Mouse (Mus musculus): ENCODE data around the gene Tjp3. TPM values are rescaled to one million over a fixed set of nuclear protein-coding genes. Genes with fewer than 3 reads are reported as not detected.

Gene Tjp3
- polyA plus RNA-seq, 1 experiment, result 3.0 TPM

DNA sequence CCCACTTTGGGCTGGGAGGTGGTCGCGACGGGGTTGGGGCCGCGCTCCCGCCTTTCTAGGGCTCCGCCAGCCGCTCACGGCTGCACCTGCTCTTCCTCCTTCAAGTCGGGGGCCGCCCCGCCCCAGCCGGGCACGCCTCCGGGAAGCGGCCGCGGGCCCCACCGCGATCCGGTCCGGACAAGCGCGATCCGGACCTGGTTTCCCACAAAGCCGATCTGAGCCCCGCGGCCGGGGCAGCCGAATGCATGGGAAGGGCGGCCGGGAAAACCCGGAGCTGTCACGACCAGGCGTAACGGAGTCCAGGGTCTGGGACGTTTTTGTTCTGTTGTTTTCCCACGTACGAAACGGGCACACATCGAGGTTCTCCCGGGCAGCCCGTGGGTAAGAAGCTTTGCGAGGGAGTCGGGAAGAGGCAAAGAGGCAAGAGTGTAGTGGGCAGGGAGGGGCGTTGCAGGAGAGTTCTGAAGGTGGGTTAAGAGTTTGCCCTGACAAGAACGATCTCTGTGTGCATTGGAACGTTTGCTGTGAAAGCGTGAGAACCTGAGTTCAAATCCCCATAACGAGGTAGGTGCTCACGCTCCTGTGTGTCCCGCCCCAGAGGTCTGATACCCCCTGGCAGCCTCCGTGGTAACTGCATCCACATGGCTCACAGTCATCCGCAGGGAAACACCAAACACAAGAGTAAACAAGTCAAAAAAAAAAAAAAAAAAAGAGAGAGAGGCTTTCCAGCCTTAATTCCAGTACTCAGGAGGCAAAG lies 5.5 kb downstream of the Tjp3 start:
- Histone ChIP-seq H3K4me3 (replicated peaks; ENCODE audit: control insufficient read depth, low read depth, low read length) (peak overlapping the region; percentile 69), H3K27ac (ENCODE audit: control insufficient read depth, insufficient read depth, low read depth, low read length, poor library complexity) (peak overlapping the region; percentile 16; the same call in 1 of the 2 replicates), H3K4me1 (ENCODE audit: control insufficient read depth, insufficient read depth, low read length) (no peaks in the 10 kb centered on the region)
- WGBS, result 2% methylated on average over 54 of the region's 54 CpGs
- TF ChIP-seq CTCF (IDR thresholded peaks at IDR 0.05; ENCODE audit: control insufficient read depth, insufficient read depth, low read length), result no peak
- TF ChIP-seq POLR2A (IDR thresholded peaks at IDR 0.05; ENCODE audit: borderline replicate concordance, control insufficient read depth, low read depth, low read length), result peak; percentile 21; the same call in 1 of the 2 replicates

DNA sequence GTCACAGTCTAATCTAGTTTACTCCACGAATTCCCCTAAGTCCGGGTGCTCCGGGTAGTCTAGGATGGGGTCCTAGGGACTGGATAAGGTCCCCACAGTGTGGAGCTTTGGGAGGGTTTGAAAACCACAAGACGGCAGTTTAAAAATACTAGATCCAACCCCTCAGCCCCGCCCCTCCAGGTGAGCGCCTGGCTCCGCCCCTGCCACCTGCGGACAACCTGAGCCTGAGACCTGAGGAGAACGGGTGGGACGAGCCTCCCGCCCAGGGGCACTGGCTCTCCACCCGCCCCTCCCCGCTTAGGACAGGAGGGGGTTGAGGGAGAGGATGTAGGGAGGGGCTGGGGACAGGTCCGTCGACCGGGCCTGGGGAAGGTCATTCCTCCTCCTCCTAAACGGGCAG lies 6.7 kb downstream of the Tjp3 start:
- 55% methylated on average over 17 of the region's 17 CpGs for WGBS
- H3K4me1 ChIP-seq (ENCODE audit: control insufficient read depth, insufficient read depth, low read length), result no peaks in the 10 kb centered on the region
- no peak overlapping the region for H3K4me3 ChIP-seq (replicated peaks; ENCODE audit: control insufficient read depth, low read depth, low read length)
- TF ChIP-seq POLR2A (IDR thresholded peaks at IDR 0.05; ENCODE audit: borderline replicate concordance, control insufficient read depth, low read depth, low read length) (no peak), CTCF (IDR thresholded peaks at IDR 0.05; ENCODE audit: control insufficient read depth, insufficient read depth, low read length) (no peak)
- H3K27ac ChIP-seq (ENCODE audit: control insufficient read depth, insufficient read depth, low read depth, low read length, poor library complexity), result no peak overlapping the region

DNA sequence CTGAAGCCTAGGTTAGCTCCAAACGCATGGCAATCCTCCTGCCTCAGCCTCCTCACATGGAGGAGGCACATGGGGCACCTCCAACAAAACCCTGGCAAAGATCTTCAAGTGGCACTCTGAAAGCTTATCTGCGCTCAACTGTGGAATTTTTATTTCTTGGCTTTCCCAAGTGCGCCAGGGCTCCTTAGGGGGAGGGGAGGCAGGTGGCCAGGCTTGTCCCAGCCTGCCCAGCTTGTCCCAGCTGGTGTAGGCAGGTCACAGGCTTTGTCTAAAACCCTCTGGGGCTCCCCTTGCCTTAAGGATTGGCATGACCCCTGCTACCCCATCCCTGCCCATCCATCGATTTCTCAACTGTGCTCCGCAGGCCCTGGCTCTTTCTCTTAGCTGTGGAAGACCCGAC lies 7.2 kb downstream of the Tjp3 start:
- Histone ChIP-seq H3K4me3 (replicated peaks; ENCODE audit: control insufficient read depth, low read depth, low read length) (no peak overlapping the region), H3K27ac (ENCODE audit: control insufficient read depth, insufficient read depth, low read depth, low read length, poor library complexity) (no peak overlapping the region), H3K4me1 (ENCODE audit: control insufficient read depth, insufficient read depth, low read length) (no peaks in the 10 kb centered on the region)
- WGBS, result 85% methylated on average over 6 of the region's 6 CpGs
- TF ChIP-seq CTCF (IDR thresholded peaks at IDR 0.05; ENCODE audit: control insufficient read depth, insufficient read depth, low read length), result no peak
- no peak for TF ChIP-seq POLR2A (IDR thresholded peaks at IDR 0.05; ENCODE audit: borderline replicate concordance, control insufficient read depth, low read depth, low read length)

DNA sequence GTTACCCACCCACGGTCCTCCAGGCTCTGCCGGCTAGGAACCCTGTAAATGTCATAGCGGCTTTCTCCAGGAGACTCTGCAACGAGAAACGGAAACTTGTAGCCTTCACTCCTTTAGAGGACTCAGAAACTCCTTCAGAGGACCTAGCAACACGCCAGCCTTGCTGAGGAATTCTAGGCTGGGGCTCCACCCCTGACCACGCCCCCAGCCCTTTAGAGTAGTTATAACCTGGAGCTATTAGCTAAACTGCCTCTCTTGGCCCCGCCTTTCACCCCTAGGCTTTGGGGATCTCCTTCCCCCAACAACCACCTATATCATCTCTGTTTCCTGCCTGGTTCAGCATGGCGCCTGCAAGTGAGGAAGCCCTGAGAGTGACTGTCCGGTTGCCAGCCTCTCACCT lies 11.9 kb downstream of the Tjp3 start:
- TF ChIP-seq POLR2A (IDR thresholded peaks at IDR 0.05; ENCODE audit: borderline replicate concordance, control insufficient read depth, low read depth, low read length) (no peak), CTCF (IDR thresholded peaks at IDR 0.05; ENCODE audit: control insufficient read depth, insufficient read depth, low read length) (no peak)
- WGBS, result 79% methylated on average over 10 of the region's 10 CpGs
- no peak overlapping the region for H3K4me3 ChIP-seq (replicated peaks; ENCODE audit: control insufficient read depth, low read depth, low read length)
- no peaks in the 10 kb centered on the region for H3K4me1 ChIP-seq (ENCODE audit: control insufficient read depth, insufficient read depth, low read length)
- no peak overlapping the region for H3K27ac ChIP-seq (ENCODE audit: control insufficient read depth, insufficient read depth, low read depth, low read length, poor library complexity)

DNA sequence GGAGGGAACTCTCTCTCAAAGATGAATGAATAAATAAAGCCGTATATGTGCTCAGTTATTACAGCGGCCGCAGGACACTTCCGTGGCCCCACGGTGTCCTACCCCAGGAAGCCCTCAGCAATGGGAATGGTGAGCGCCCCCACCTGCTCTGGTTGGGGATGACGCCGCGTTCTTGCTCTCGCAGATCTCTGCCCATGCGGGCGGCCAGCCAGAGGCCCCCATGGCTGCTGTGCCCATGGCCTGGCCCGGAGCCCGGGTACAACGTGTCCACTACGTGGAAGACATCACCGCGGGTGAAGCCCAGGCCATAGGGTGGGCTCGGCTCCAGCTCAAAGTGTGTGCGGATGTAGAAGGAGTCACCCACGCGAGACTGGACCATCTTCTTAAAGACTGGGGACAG lies 13.7 kb downstream of the Tjp3 start:
- no peak overlapping the region for H3K4me3 ChIP-seq (replicated peaks; ENCODE audit: control insufficient read depth, low read depth, low read length)
- 88% methylated on average over 22 of the region's 22 CpGs for WGBS
- H3K4me1 ChIP-seq (ENCODE audit: control insufficient read depth, insufficient read depth, low read length), result no peaks in the 10 kb centered on the region
- TF ChIP-seq POLR2A (IDR thresholded peaks at IDR 0.05; ENCODE audit: borderline replicate concordance, control insufficient read depth, low read depth, low read length) (no peak), CTCF (IDR thresholded peaks at IDR 0.05; ENCODE audit: control insufficient read depth, insufficient read depth, low read length) (no peak)
- H3K27ac ChIP-seq (ENCODE audit: control insufficient read depth, insufficient read depth, low read depth, low read length, poor library complexity), result no peak overlapping the region

DNA sequence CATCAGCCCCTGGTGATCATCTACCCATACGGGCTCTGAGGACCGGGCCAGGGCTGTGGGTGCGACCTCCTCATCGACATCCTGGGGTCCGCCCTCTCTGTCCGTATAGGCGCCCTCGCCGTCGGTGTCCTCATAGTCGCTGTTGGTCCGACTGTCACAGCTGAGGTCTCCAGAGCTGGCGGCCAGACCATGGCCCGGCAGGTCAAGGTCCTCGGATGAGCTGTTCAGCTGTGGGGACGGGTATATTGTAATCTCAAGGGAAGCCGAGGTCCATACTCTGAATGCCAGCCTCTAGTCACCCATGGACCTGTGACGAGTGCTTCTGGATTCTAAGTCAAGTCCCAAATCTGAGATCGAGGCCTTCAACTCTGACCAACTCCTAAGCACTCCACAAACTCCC lies 17.5 kb downstream of the Tjp3 start:
- no peak overlapping the region for H3K4me3 ChIP-seq (replicated peaks; ENCODE audit: control insufficient read depth, low read depth, low read length)
- no peak overlapping the region for H3K27ac ChIP-seq (ENCODE audit: control insufficient read depth, insufficient read depth, low read depth, low read length, poor library complexity)
- TF ChIP-seq CTCF (IDR thresholded peaks at IDR 0.05; ENCODE audit: control insufficient read depth, insufficient read depth, low read length), result no peak
- no peak for TF ChIP-seq POLR2A (IDR thresholded peaks at IDR 0.05; ENCODE audit: borderline replicate concordance, control insufficient read depth, low read depth, low read length)
- no peaks in the 10 kb centered on the region for H3K4me1 ChIP-seq (ENCODE audit: control insufficient read depth, insufficient read depth, low read length)
- WGBS, result 92% methylated on average over 19 of the region's 19 CpGs

DNA sequence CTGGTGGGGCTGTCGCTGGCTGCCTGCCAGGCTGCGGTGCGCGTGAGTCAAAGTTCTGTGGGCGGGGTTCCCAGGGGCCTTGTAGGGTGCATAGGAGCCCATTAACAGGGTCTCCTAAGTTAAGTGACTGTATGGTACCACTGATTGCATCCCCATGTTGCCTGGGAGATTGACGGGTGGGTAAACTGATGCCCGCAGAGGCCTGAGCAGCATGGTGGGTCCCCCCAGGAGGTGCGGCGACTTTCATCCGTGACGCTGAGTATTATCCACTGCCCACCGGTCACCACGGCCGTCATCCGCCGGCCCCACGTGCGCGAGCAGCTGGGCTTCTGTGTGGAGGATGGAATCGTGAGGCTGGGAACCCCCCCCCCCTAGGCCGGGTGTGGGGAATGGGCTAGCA lies 19.0 kb downstream of the Tjp3 start:
- TF ChIP-seq POLR2A (IDR thresholded peaks at IDR 0.05; ENCODE audit: borderline replicate concordance, control insufficient read depth, low read depth, low read length) (no peak), CTCF (IDR thresholded peaks at IDR 0.05; ENCODE audit: control insufficient read depth, insufficient read depth, low read length) (no peak)
- no peak overlapping the region for H3K4me3 ChIP-seq (replicated peaks; ENCODE audit: control insufficient read depth, low read depth, low read length)

DNA sequence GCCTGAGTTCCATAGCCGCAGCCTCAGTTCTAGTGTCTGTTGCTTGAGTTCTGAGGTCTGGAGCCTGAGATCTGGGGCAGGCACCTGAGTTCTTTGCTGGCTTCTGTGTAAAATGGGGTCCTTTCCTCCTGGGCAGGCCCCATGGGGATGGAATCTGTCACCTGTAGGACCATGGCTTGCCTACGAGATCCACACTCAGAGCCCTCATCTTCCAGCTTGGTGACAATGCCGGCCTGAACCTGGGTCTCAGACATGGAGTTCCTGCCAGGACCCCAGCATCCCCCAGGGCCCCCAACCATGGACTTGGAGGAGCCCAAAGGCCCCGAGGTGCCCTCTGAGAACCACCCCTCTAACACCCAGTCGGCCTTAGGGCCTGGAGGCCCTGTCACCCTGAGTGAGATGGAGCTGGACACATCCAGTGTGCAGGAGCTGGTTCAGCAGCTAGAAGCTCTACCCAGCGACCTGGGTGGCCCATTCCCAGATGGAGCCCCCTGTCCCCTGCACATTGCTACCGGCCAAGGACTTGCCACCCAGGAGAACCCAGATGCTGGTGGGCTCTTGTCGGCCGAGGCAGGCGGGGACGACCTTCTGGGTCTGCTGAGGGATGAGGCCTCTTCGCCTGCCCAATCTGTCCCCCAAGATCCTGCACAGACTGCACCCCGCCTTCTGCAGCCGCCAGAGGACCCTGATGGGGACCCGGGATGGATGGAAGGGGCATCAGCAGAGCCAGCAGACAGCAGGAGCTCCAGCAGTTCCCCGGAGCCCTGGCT lies 22.6 kb downstream of the Tjp3 start:
- Histone ChIP-seq H3K27ac (ENCODE audit: control insufficient read depth, insufficient read depth, low read depth, low read length, poor library complexity) (no peak overlapping the region), H3K4me1 (ENCODE audit: control insufficient read depth, insufficient read depth, low read length) (no peaks in the 10 kb centered on the region), H3K4me3 (replicated peaks; ENCODE audit: control insufficient read depth, low read depth, low read length) (peak overlapping the region; percentile 74)
- TF ChIP-seq CTCF (IDR thresholded peaks at IDR 0.05; ENCODE audit: control insufficient read depth, insufficient read depth, low read length) (no peak), POLR2A (IDR thresholded peaks at IDR 0.05; ENCODE audit: borderline replicate concordance, control insufficient read depth, low read depth, low read length) (no peak)
- WGBS, result 82% methylated on average over 16 of the region's 16 CpGs

More for the DNA sequence above, 19.0 kb downstream of the Tjp3 start:
- Histone ChIP-seq H3K4me1 (ENCODE audit: control insufficient read depth, insufficient read depth, low read length) (no peaks in the 10 kb centered on the region), H3K27ac (ENCODE audit: control insufficient read depth, insufficient read depth, low read depth, low read length, poor library complexity) (no peak overlapping the region)
- WGBS, result 96% methylated on average over 21 of the region's 21 CpGs

All from bone marrow, adult 2 months (tissue).